Mouse (Mus musculus) hindbrain, embryonic 13.5 days (tissue): ENCODE measurements around the gene Ntpcr. TPM values are rescaled to one million over a fixed set of nuclear protein-coding genes. Genes with fewer than 3 reads are reported as not detected.
A peak's percentile ranks its signal among the peaks of the same experiment; 100 is the strongest.

Source experiments
- ATAC-seq: fragments of 200-750 bp; cut with Nextera tagmentation; 2 replicates; pipeline ENCODE4 v1.8.0; 2017; ENCODE audit warnings: moderate TSS enrichment; ENCODE audit not compliant: low FRiP score
- H3K27ac ChIP-seq: fragments of 300-500 bp; sonication (generic); 2 replicates; pipeline ENCODE4 v1.5.1; 2015; ENCODE audit warnings: inconsistent platforms, mild to moderate bottlenecking, moderate library complexity
- H3K27me3 ChIP-seq: fragments of 300-500 bp; sonication (generic); 2 replicates; pipeline ENCODE4 v1.6.1; 2015; ENCODE audit warnings: mild to moderate bottlenecking, inconsistent platforms
- H3K36me3 ChIP-seq: fragments of 300-500 bp; sonication (generic); 2 replicates; pipeline ENCODE4 v1.6.1; 2015; ENCODE audit warnings: mild to moderate bottlenecking, inconsistent platforms
- H3K4me1 ChIP-seq: fragments of 300-500 bp; sonication (generic); replicated peaks from 2 replicates; pipeline ENCODE4 v1.6.1; 2015; ENCODE audit warnings: inconsistent platforms
- H3K4me2 ChIP-seq: fragments of 300-500 bp; sonication (generic); 2 replicates; pipeline ENCODE4 v1.6.1; 2015; ENCODE audit warnings: inconsistent platforms, mild to moderate bottlenecking, moderate library complexity
- H3K4me3 ChIP-seq: fragments of 300-500 bp; sonication (generic); 2 replicates; pipeline ENCODE4 v1.5.1; 2015; ENCODE audit warnings: mild to moderate bottlenecking, inconsistent platforms
- H3K9ac ChIP-seq: fragments of 300-500 bp; sonication (generic); 2 replicates; pipeline ENCODE4 v1.6.1; 2015; ENCODE audit warnings: mild to moderate bottlenecking, inconsistent platforms
- H3K9me3 ChIP-seq: fragments of 300-500 bp; sonication (generic); 2 replicates; pipeline ENCODE4 v1.6.1; 2016; ENCODE audit warnings: inconsistent platforms
- WGBS: fragments of 180-500 bp; shearing (Covaris S2); methylation state at CpG from one replicate; pipeline ENCODE4 v1.1.7; 2015; 5-methylcytosine and 5-hydroxymethylcytosine counted together
- polyA plus RNA-seq: library from polyadenylated mRNA; unstranded; fragments of >200 nt; fragmentation: Nextera tagmentation; extraction: Ambion mirVana; gene quantifications from 2 replicates; pipeline ENCODE4 v1.2.1, GENCODE M21; 2015

The Ntpcr gene
- polyA plus RNA-seq, 1 experiment from 2014 or later, result 32.3 TPM

DNA sequence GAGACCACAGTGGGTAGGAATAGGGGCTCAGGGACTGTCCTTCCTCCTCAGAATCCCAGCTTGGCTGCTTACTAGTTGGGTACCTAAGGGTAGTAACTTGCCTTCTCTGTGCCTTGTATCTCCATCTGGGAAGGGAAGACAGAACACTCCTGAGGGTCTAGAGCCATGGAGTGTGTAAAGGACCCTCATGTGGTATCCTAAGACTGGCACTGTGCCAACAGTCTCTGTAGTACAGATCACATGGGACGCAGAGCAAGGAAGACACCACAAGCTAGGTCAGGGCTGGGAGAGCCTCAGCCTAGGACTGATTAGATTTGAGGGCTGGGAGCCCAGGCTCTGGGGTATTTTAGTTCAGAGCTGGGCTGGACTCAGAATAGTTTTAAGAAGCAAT is 27.3 kb downstream of the Ntpcr start:
- Histone ChIP-seq H3K36me3 (peaks cover 42% of the 10 kb centered on the region), H3K4me3 (no peak overlapping the region), H3K27me3 (no peaks in the 10 kb centered on the region), H3K9ac (0 out of 2 replicates have a peak overlapping the region, but pooled peaks have one; percentile 19), H3K9me3 (no peaks in the 10 kb centered on the region), H3K27ac (peak overlapping the region; percentile 13; the same call in 1 of the 2 replicates), H3K4me2 (no peak overlapping the region), H3K4me1 (peaks cover 14% of the 10 kb centered on the region)
- peak; percentile 33; the same call in 1 of the 2 replicates for ATAC-seq
- 58% methylated on average over 1 of the region's 1 CpGs for WGBS

GRCm38 (mm10) chr8:125759022-125759421 is 29.3 kb downstream of the Ntpcr start:
- Histone ChIP-seq H3K4me2 (no peak overlapping the region), H3K27ac (no peak overlapping the region), H3K4me3 (no peak overlapping the region), H3K9ac (no peak overlapping the region), H3K27me3 (no peaks in the 10 kb centered on the region), H3K4me1 (peaks cover 14% of the 10 kb centered on the region), H3K36me3 (peaks cover 40% of the 10 kb centered on the region), H3K9me3 (peaks cover 4% of the 10 kb centered on the region; the same call in 1 of the 2 replicates)
- WGBS, result 50% methylated on average over 10 of the region's 10 CpGs
- no peak for ATAC-seq

DNA sequence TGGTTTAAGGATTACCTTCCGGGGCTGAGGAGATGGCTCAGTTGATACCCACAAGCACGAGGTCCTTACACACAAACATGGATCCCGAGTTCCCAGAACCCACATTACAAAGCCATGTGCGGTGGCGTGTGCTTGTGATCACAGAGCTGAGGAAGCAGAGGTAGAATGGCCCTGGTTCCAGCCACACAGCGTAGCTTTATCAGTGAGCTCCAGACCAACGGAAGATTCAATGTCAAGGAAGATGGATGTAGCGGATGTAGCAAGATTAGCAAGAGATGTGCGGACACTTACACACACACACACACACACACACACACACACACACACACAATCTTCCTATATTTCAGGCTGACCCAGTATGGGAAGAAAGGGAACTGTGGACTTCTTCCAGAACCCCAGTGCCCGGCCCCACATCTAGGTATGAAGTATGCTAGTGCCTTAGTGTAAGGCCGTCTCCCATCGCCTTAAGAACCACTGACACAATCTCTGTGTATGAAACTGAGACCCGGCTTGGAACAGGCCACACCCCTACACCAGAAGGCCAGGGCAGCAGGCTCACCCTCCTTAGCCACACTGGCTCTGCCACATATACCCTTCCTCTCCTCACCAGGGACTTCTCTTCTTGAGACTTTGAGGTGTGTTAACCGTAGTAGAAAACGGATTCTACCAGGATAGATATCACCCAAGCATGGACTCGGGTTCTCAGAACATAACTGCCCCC is 33.5 kb downstream of the Ntpcr start:
- no peak overlapping the region for H3K9ac ChIP-seq
- H3K27me3 ChIP-seq, result no peaks in the 10 kb centered on the region
- peaks cover 74% of the 10 kb centered on the region for H3K36me3 ChIP-seq
- H3K4me1 ChIP-seq, result no peaks in the 10 kb centered on the region
- H3K9me3 ChIP-seq, result peaks cover 5% of the 10 kb centered on the region; the same call in 1 of the 2 replicates
- WGBS, result 94% methylated on average over 16 of the region's 16 CpGs
- H3K27ac ChIP-seq, result no peak overlapping the region
- no peak for ATAC-seq
- no peak overlapping the region for H3K4me3 ChIP-seq
- no peak overlapping the region for H3K4me2 ChIP-seq

DNA sequence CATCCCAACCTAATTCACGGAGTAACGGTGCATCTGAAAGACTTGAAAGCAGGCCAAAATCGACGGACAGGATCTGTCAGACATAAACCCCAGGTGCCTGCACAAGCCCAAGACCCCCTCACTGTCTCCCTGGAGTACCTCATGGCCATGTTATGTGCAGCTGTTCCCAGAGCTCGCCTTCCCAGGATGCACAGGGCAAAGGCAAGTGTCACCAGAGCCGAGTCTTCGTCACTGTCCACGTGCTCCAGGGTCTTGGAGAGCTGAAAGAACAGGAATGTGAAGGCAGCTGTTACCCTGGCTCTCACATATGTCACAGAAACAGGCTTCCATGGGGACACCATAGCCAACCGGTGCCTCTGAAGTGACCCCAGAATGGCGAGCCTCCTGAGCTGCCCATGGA is 38.3 kb downstream of the Ntpcr start:
- H3K4me3 ChIP-seq, result no peak overlapping the region
- no peaks in the 10 kb centered on the region for H3K27me3 ChIP-seq
- peaks cover 5% of the 10 kb centered on the region; the same call in 1 of the 2 replicates for H3K9me3 ChIP-seq
- H3K4me1 ChIP-seq, result no peaks in the 10 kb centered on the region
- H3K9ac ChIP-seq, result no peak overlapping the region
- no peak for ATAC-seq
- H3K36me3 ChIP-seq, result peaks cover 77% of the 10 kb centered on the region
- H3K27ac ChIP-seq, result no peak overlapping the region
- WGBS, result 88% methylated on average over 10 of the region's 10 CpGs
- H3K4me2 ChIP-seq, result no peak overlapping the region

DNA sequence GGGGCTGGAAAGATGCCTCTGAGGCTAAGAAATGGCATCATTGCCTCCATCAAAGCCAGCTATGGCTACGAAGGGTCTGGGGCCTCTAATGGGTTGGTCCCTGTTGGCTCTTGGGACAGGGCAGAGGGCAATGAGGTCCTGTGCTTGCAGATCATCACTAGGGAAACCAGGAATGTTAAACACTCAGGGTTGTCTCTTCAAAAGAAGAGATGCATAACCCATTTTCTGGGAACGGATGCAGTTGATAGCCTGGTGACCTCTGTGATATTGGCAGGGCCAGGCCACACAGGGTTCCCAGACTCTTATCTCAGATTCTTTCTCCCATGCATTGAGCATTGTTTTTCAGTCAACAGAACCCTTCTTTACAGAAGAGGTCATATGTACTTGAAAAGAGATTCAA is 42.5 kb downstream of the Ntpcr start:
- Histone ChIP-seq H3K4me1 (no peaks in the 10 kb centered on the region), H3K9me3 (no peaks in the 10 kb centered on the region), H3K9ac (no peak overlapping the region), H3K36me3 (peaks cover 45% of the 10 kb centered on the region), H3K27ac (no peak overlapping the region), H3K4me2 (no peak overlapping the region), H3K27me3 (no peaks in the 10 kb centered on the region; the same call in 1 of the 2 replicates), H3K4me3 (no peak overlapping the region)
- no peak for ATAC-seq
- 71% methylated on average over 2 of the region's 2 CpGs for WGBS

DNA sequence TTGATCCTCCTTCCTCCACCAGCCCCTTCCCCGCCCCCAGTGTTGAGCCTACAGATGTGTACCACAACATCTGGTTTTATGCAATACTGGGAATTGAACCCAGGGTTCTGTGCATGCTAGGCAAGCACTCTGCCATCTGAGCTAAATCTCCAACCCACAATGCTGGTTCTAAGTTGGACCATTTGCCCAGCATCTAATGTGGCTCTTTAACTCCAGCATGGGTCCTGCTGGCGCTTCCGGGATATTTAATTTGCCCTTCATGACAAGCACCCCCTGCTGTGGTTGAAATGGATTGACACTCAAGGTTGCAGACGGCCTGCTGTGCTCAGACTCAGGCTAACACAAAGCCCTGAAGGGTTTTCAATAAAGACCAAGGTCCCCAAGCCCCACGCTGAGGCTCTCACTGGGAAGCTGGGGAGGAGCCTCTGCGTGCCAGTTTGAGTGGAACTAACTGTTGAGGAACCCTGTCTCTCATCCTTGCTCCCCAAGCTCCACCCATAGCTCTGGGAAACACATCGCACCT is 43.6 kb downstream of the Ntpcr start:
- WGBS, result 40% methylated on average over 7 of the region's 7 CpGs
- Histone ChIP-seq H3K4me3 (no peak overlapping the region), H3K36me3 (peaks cover 34% of the 10 kb centered on the region), H3K27ac (no peak overlapping the region), H3K4me1 (no peaks in the 10 kb centered on the region), H3K9me3 (no peaks in the 10 kb centered on the region), H3K4me2 (no peak overlapping the region), H3K9ac (no peak overlapping the region), H3K27me3 (no peaks in the 10 kb centered on the region; the same call in 1 of the 2 replicates)
- ATAC-seq, result no peak

GRCm38 (mm10) chr8:125775031-125775430 is 45.3 kb downstream of the Ntpcr start:
- Histone ChIP-seq H3K9ac (no peak overlapping the region), H3K4me2 (no peak overlapping the region), H3K4me3 (no peak overlapping the region), H3K4me1 (no peaks in the 10 kb centered on the region), H3K27ac (no peak overlapping the region), H3K9me3 (no peaks in the 10 kb centered on the region), H3K36me3 (peaks cover 23% of the 10 kb centered on the region), H3K27me3 (no peaks in the 10 kb centered on the region; the same call in 1 of the 2 replicates)
- WGBS, result 74% methylated on average over 3 of the region's 3 CpGs
- no peak for ATAC-seq

GRCm38 (mm10) chr8:125776314-125776713 is 46.6 kb downstream of the Ntpcr start:
- Histone ChIP-seq H3K9me3 (no peaks in the 10 kb centered on the region), H3K4me2 (no peak overlapping the region), H3K9ac (no peak overlapping the region), H3K27ac (no peak overlapping the region), H3K36me3 (peaks cover 20% of the 10 kb centered on the region), H3K4me3 (no peak overlapping the region), H3K4me1 (no peaks in the 10 kb centered on the region), H3K27me3 (no peaks in the 10 kb centered on the region; the same call in 1 of the 2 replicates)
- no peak for ATAC-seq
- 94% methylated on average over 3 of the region's 3 CpGs for WGBS

- WGBS, result 76% methylated on average over 6 of the region's 6 CpGs
- Histone ChIP-seq H3K9me3 (no peaks in the 10 kb centered on the region), H3K27ac (no peak overlapping the region), H3K36me3 (peaks cover 15% of the 10 kb centered on the region), H3K9ac (no peak overlapping the region), H3K4me2 (no peak overlapping the region), H3K4me1 (no peaks in the 10 kb centered on the region), H3K4me3 (no peak overlapping the region), H3K27me3 (no peaks in the 10 kb centered on the region; the same call in 1 of the 2 replicates)
- ATAC-seq, result no peak
Observed at GRCm38 (mm10) chr8:125776800-125777199, 47.0 kb downstream of the Ntpcr start.

DNA sequence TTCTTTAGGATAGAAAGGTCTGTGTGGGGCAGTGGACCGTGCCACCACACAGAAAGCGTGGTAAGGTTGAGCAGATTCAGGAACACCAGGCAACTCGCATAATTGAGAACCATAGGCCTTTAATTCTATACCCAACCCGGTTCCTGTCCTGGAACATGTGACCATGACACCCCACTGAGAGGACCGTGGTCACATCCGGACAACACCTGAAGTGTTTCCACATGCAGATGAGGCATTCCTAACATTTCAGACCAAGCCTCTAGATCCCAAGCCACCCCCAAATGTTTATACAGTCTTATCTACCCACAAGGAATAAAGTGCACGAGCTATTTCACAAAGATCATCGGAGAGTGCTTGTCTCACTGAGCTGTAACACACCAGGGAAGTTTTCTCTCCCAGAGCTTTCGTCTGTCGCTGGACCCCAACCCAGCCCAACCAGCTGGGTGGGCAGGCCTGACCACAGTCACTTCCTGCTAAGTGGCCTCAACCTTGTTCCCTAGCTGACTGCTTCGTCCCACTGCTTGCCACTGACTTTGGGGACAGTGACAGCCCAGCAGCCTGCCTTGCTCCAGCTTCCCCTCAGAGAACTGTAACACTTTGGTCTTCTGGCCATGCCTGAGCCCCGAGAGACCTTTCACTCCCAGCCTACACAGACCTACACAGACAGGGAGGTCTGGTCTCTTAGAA is 47.9 kb downstream of the Ntpcr start:
- WGBS, result 83% methylated on average over 12 of the region's 12 CpGs
- Histone ChIP-seq H3K36me3 (peaks cover 10% of the 10 kb centered on the region; the same call in 1 of the 2 replicates), H3K9ac (no peak overlapping the region), H3K4me2 (no peak overlapping the region), H3K4me1 (no peaks in the 10 kb centered on the region), H3K9me3 (no peaks in the 10 kb centered on the region), H3K27ac (no peak overlapping the region), H3K4me3 (no peak overlapping the region), H3K27me3 (no peaks in the 10 kb centered on the region; the same call in 1 of the 2 replicates)
- ATAC-seq, result no peak

DNA sequence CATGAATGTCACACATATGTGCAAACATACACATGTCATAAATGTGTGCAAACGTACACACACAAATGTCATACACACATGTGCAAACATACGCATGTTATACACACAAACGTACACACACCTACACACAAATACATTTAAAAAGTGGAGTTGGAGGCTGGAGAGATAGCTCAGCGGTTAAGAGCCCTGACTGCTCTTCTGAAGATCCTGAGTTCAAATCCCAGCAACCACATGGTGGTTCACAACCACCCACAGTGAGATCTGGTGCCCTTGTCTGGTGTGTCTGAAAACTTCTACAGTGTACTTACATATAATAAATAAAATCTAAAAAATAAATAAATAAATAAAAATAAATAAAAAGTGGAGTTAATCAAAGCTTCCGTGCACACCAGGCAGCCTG is 49.2 kb downstream of the Ntpcr start:
- H3K36me3 ChIP-seq, result no peaks in the 10 kb centered on the region
- H3K4me3 ChIP-seq, result no peak overlapping the region
- no peak for ATAC-seq
- no peaks in the 10 kb centered on the region for H3K4me1 ChIP-seq
- H3K9ac ChIP-seq, result no peak overlapping the region
- H3K9me3 ChIP-seq, result no peaks in the 10 kb centered on the region
- no peak overlapping the region for H3K4me2 ChIP-seq
- 90% methylated on average over 5 of the region's 5 CpGs for WGBS
- H3K27ac ChIP-seq, result no peak overlapping the region
- H3K27me3 ChIP-seq, result no peaks in the 10 kb centered on the region; the same call in 1 of the 2 replicates

DNA sequence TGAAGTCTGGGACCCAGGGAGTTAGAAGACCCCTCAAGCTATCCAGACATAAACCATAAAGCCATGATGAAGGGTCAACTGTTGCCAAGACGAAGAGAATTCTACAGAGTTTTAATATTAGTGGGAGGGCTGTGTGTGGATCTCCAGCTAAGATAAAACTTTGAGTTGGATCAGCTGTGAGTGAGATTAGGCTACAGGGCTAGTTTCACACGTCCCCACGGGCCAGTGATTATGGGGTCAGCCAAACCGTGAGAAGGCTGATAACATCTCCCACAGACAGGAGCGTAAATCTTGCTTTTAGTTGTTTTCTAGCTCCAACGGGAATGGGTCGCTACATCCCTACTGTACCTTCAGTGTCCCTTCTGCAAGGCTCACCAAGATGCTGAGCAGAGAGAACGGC is 49.9 kb downstream of the Ntpcr start:
- H3K9ac ChIP-seq, result no peak overlapping the region
- 81% methylated on average over 8 of the region's 8 CpGs for WGBS
- no peaks in the 10 kb centered on the region for H3K36me3 ChIP-seq
- H3K4me1 ChIP-seq, result no peaks in the 10 kb centered on the region
- no peak overlapping the region for H3K27ac ChIP-seq
- ATAC-seq, result no peak
- H3K9me3 ChIP-seq, result no peaks in the 10 kb centered on the region
- H3K27me3 ChIP-seq, result no peaks in the 10 kb centered on the region; the same call in 1 of the 2 replicates
- H3K4me2 ChIP-seq, result no peak overlapping the region
- H3K4me3 ChIP-seq, result no peak overlapping the region
